Mouse (Mus musculus) megakaryocyte, embryonic 14.5 days (primary cell): ENCODE measurements around the gene Tesmin. TPM values are rescaled to one million over a fixed set of nuclear protein-coding genes. Genes with fewer than 3 reads are reported as not detected.

ENCODE experiments used
- H3K27me3 ChIP-seq: replicated peaks from 2 replicates; pipeline ENCODE3; 2012; ENCODE audit warnings: inconsistent platforms
- H3K36me3 ChIP-seq: replicated peaks from 2 replicates; pipeline ENCODE3; 2012; ENCODE audit warnings: low read length, inconsistent platforms, mixed read lengths
- H3K4me1 ChIP-seq: 2 replicates; pipeline ENCODE4 v1.6.1; 2012; ENCODE audit warnings: inconsistent platforms
- H3K4me3 ChIP-seq: replicated peaks from 2 replicates; pipeline ENCODE3; 2012; ENCODE audit warnings: moderate library complexity, mild to moderate bottlenecking, inconsistent platforms
- H3K9me3 ChIP-seq: 2 replicates; pipeline ENCODE4 v1.6.1; 2012; ENCODE audit warnings: inconsistent platforms
- FLI1 ChIP-seq: IDR thresholded peaks from 2 replicates; pipeline ENCODE4 v1.6.1; 2012; ENCODE audit warnings: low read length, inconsistent platforms, mixed read lengths
- GATA1 ChIP-seq: IDR thresholded peaks from 3 replicates; pipeline ENCODE4 v1.6.1; 2012; ENCODE audit warnings: mixed read lengths, low read length, inconsistent platforms, borderline replicate concordance
- polyA plus RNA-seq: library from polyadenylated mRNA; stranded (reverse); fragments of >175 nt; gene quantifications from 2 replicates; pipeline ENCODE4 v1.2.3, GENCODE M21; 2012; ENCODE audit warnings: low replicate concordance; ENCODE audit not compliant: insufficient read depth

The Tesmin gene
- polyA plus RNA-seq, 1 experiment: 1.0 TPM

DNA sequence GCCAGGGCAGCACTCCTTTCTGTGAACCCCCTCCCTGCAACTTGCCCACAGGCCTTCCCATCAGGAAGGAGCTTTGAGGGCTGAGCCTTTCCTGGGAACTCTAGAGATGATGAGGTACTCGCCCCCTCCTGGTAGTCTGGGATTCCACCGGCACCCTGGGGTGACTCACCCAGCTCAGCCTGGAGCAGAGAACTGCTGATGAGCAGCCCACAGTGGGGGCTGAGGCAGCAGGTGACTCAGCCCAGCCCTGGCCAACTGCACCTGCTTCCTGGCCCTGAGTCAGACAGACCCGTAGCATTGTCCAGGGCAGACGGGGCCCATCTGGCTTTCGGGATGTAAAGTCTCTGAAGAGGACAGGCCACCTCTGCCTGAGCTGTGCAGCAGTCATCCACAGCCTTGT, 30.6 kb downstream of the Tesmin start:
- TF ChIP-seq FLI1: no peak
- TF ChIP-seq GATA1: no peak
- H3K36me3 ChIP-seq: no peaks in the 10 kb centered on the region
- H3K27me3 ChIP-seq: peaks cover 54% of the 10 kb centered on the region
- no peak overlapping the region for H3K4me3 ChIP-seq
- peaks cover 19% of the 10 kb centered on the region for H3K4me1 ChIP-seq
- H3K9me3 ChIP-seq: peaks cover 22% of the 10 kb centered on the region

DNA sequence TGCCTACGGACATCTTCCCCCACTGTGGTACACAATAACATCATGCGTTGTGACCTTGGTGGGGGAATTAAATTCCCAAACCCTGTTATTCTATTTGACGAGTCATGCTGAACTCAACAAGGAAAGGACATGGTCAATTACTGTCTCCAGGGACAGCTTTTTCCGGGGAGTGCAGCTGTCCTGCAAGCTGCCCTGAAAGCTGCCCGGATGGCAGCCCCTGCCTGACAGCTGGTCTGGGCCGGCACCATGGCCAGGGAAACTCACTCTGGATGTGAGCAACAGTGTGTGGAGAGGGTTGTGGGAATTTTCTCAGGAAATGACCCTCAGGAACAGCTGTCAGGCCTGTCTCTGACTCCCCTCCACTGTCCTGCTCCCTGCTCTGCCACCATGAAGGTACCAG, 33.8 kb downstream of the Tesmin start:
- H3K4me3 ChIP-seq: no peak overlapping the region
- H3K4me1 ChIP-seq: peaks cover 15% of the 10 kb centered on the region
- H3K36me3 ChIP-seq: no peaks in the 10 kb centered on the region
- TF ChIP-seq FLI1 (no peak), GATA1 (no peak)
- H3K9me3 ChIP-seq: peaks cover 22% of the 10 kb centered on the region
- peaks cover 39% of the 10 kb centered on the region for H3K27me3 ChIP-seq

DNA sequence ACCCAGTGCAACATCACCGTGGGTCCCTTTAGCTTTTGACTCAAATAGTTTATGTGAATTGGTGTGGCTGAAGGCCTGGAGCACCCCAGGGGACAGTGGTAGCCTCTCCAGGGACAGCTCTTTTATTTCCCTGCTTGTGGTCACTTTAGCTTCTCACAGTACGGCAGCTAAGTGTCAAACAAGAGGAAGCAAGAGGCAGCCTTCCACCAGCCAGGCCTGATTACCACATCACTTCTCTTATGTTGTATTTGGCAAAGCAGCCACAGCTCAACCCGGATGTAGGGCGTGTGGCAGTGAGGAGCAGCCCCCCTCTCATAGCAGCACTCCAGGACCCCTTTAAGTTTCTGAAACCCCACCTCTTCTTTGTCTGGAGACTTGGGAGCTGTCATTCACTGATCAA, 34.3 kb downstream of the Tesmin start:
- Histone ChIP-seq H3K4me1 (peaks cover 15% of the 10 kb centered on the region), H3K27me3 (peaks cover 39% of the 10 kb centered on the region), H3K4me3 (no peak overlapping the region), H3K9me3 (peaks cover 19% of the 10 kb centered on the region), H3K36me3 (no peaks in the 10 kb centered on the region)
- TF ChIP-seq FLI1: no peak
- no peak for TF ChIP-seq GATA1

DNA sequence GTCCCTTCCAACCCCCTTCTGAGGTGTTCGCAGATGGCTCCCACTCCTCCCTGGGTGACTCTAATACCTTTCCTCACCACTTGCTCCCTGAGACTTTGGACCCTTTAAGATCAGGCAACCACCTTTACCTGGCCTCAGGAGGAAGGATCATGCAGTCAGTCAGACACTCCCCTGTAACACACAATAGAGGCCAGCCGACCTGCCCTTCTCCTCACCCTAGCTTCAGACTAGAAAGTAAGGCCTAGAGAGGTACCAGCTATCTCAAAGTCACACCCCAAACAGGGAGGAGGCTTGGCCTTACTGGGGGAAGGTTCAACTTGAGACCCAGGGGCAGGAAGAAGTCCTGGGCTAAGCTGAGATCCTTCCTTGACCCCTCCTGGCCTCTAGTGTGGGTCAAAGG, 35.6 kb downstream of the Tesmin start:
- H3K4me3 ChIP-seq: no peak overlapping the region
- peaks cover 42% of the 10 kb centered on the region for H3K27me3 ChIP-seq
- H3K4me1 ChIP-seq: peaks cover 12% of the 10 kb centered on the region
- H3K36me3 ChIP-seq: no peaks in the 10 kb centered on the region
- H3K9me3 ChIP-seq: peaks cover 13% of the 10 kb centered on the region
- TF ChIP-seq GATA1: no peak

DNA sequence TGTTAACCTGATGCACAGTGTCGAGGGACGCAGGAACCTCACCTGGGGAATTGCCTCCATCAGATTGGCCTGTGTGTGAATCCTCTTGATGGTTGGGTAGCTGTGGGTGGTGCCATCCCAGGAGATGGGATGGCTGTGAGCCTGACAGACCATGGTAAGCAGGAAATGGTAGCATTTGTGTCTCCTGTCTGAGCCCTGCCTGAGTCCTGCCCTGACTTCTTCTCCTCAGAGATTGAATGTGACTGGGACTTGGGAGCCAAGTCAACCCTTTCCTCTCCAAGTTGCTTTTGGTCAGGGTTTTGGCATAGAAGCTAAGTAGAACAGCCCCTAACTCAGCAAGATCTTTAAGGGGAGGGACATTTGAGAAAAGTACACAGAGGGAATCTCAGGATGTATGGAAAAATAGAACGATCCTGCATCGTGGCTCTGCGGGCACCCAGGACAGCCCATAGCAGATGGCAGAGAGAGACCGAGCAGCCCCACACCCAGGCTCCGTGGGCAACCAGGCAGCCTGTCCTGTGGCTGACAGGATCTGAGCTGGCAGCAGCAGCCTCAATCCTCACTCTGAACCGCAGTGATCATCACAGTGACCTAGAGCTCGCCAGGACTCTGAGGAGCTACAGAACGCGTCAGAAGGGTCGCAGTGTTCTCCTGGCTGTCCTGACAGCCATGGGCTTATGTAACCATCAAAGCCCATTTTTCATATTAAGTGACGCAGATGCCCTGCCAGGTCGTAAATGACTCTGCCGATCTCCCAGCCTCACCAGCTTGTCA, 39.6 kb downstream of the Tesmin start:
- Histone ChIP-seq H3K4me3 (no peak overlapping the region), H3K9me3 (no peaks in the 10 kb centered on the region), H3K36me3 (no peaks in the 10 kb centered on the region), H3K4me1 (peaks cover 7% of the 10 kb centered on the region; the same call in 1 of the 2 replicates), H3K27me3 (peaks cover 47% of the 10 kb centered on the region)
- TF ChIP-seq FLI1: no peak
- no peak for TF ChIP-seq GATA1

DNA sequence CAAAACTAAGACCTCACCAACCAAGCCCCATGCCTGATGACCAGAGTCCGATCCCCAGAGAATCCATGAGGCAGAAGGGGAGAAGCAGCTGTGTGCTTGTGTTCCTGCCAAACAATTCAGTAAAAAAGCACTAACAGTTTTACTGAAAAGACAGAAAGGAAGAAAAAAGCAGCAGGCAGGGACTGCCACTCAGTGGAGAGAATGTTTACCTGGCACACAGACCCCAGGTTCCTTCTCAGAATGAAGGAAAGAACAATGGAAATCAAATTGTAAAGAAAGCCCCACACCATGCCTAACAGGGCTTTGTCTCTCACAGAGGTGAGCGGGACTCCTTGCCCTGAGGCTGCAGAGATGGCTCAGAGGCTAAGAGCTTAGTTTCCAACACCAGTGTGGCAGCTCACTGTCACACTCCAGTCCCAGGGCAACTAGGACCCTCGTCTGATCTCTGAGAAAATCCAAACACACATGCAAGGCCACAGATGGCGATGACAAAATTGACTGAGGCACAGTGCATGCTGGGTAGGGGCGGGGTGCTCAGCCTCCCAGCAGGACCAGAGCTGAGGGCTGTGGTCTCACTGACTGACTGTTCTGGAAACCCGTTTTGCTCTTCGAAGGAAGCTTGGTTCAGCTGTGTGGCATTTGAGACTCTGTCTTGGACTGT, 40.6 kb downstream of the Tesmin start:
- Histone ChIP-seq H3K4me1 (peaks cover 17% of the 10 kb centered on the region), H3K9me3 (no peaks in the 10 kb centered on the region), H3K4me3 (no peak overlapping the region), H3K36me3 (no peaks in the 10 kb centered on the region), H3K27me3 (peaks cover 46% of the 10 kb centered on the region)
- TF ChIP-seq GATA1 (no peak), FLI1 (no peak)

DNA sequence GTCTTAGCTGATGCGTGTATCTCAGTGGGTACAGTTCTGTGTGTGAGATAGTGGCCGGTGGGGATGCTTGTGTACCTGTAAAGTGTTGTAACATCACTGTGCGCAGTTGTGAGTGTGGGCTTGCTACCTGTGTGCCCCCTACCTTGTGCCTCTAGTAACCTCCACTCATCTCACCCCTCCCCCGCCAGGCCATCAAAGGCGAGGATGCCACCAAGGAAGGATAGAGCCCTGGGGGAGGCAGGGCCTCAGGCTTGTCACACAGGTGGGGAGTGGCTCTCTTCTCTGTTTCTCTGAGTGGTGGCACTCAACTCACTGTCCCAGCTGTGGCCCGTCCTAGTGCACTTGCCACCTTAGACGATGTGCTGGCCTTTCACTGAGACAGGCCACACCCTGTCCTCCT, 42.4 kb downstream of the Tesmin start:
- TF ChIP-seq GATA1: no peak
- no peak for TF ChIP-seq FLI1

DNA sequence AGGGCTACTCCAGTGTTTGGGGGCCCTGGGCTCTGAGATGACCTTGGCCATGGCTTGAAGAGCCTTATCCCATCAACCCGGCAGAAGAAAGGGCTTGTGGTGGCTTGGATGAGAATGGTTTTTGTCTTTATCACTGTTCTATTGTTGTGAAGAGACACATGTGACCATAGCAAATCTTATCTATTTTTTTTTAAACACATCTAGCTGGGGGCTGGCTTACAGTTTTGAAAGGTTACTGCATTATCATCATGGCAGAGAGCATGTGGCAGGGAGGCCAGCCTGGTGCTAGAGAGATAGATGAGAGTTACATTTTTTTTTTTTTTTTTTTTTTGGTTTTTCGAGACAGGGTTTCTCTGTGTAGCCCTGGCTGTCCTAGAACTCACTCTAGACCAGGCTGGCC, 43.3 kb downstream of the Tesmin start:
- no peaks in the 10 kb centered on the region for H3K9me3 ChIP-seq
- TF ChIP-seq GATA1 (no peak), FLI1 (no peak)
- H3K27me3 ChIP-seq: peaks cover 50% of the 10 kb centered on the region
- peaks cover 23% of the 10 kb centered on the region for H3K4me1 ChIP-seq
- no peak overlapping the region for H3K4me3 ChIP-seq
- no peaks in the 10 kb centered on the region for H3K36me3 ChIP-seq

More for the DNA sequence above, 42.4 kb downstream of the Tesmin start:
- Histone ChIP-seq H3K36me3 (no peaks in the 10 kb centered on the region), H3K27me3 (peaks cover 46% of the 10 kb centered on the region), H3K4me1 (peaks cover 23% of the 10 kb centered on the region), H3K9me3 (no peaks in the 10 kb centered on the region), H3K4me3 (no peak overlapping the region)

DNA sequence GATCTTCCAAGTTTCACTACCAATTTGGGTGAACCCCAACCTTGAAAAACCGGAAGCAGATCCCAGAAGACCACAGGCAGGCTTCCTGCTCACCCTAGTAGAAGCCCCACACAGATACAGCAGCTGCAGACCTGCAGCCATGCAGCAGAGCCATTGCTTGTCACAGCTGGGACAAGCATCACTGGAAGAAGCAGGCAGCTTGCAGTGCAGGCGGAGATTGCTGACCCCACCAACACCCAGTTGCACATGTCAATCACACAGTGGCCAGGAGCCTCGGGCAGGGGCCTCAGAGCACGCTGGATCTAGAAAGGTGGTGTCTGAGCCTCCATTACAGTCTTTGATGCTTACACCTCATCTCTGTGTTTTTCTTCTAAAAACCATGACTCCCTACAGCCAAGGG, 45.5 kb downstream of the Tesmin start:
- Histone ChIP-seq H3K27me3 (peaks cover 58% of the 10 kb centered on the region), H3K36me3 (no peaks in the 10 kb centered on the region), H3K9me3 (no peaks in the 10 kb centered on the region), H3K4me1 (peaks cover 23% of the 10 kb centered on the region), H3K4me3 (no peak overlapping the region)
- no peak for TF ChIP-seq GATA1

DNA sequence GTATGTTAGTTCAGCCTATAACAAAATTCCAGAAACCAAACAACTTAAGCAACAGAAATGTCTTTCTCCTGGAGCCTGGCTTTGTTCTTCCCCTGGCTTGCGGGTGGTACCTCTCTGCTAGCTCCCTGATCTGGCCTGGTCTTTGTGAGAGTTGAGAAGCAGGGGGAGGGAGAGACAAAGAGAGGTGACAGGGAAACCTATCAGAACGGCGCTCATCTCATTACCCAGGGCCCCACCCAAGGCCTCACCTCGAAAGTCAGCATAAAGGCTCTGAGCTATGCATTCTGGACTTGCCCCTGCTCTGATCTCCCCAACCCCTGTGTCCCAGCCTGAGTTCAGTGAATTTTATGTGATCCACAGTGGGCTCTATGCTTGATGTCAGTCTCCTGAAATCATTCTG, 46.0 kb downstream of the Tesmin start:
- TF ChIP-seq GATA1 (no peak), FLI1 (no peak)
- H3K4me3 ChIP-seq: no peak overlapping the region
- no peaks in the 10 kb centered on the region for H3K36me3 ChIP-seq
- H3K4me1 ChIP-seq: peaks cover 23% of the 10 kb centered on the region
- H3K27me3 ChIP-seq: peaks cover 59% of the 10 kb centered on the region
- H3K9me3 ChIP-seq: no peaks in the 10 kb centered on the region

DNA sequence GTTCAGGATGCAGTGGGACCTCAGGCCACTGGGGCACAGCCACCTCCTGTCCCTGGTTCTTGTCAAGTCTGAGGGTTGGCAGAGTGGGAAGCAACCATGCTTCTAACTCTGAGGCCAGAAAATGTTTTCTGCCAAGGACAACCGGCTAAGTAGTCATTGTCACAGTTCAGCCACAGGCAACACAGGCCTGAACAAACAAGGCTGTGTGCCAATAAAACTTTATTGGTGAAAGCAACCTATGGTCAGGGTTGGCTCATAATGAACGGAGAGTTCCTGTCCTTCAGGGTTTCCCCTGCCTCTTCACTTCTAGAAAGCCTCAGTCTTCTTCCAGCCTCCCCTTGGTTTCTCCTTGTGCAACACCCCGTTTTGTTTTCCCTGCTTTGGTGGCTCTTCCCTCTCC, 47.2 kb downstream of the Tesmin start:
- Histone ChIP-seq H3K4me1 (peaks cover 23% of the 10 kb centered on the region), H3K9me3 (no peaks in the 10 kb centered on the region), H3K36me3 (no peaks in the 10 kb centered on the region), H3K4me3 (no peak overlapping the region), H3K27me3 (peaks cover 65% of the 10 kb centered on the region)
- TF ChIP-seq FLI1 (no peak), GATA1 (no peak)
